Mouse (Mus musculus) kidney, postnatal 4 days (tissue): ENCODE measurements at regions not wholly inside any gene's neighbourhood (a gene's known extent, or its start where the extent isn't known, plus 50 kb on each side); places are given as distances from the start of the nearest gene placed in this dataset.

Source experiments
- DNase-seq, 2 experiments: peaks; one replicate each; pipeline ENCODE4 v3.0.0; 2021; ENCODE audit warnings: mixed read lengths in 2 of 2

DNA sequence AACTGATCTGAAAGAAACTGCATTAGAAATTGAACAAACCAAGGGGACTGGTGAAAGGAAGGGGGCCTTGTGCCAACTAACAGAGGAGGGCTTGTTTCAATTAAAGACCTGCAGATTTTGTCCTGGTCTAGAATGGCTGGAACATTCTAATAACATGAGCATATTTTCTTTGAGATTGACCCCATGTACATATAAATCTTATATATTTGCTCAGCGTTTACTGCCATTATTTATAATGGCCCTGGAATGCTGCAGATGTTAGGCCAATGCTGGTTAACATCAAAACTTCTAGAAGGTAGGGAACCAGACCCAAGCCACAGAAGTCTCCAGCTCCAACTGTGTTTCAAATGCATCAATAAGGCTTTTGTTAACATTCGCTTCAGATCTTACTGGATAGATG is 326.4 kb downstream of the Tns1 start:
- no peak for DNase-seq

DNA sequence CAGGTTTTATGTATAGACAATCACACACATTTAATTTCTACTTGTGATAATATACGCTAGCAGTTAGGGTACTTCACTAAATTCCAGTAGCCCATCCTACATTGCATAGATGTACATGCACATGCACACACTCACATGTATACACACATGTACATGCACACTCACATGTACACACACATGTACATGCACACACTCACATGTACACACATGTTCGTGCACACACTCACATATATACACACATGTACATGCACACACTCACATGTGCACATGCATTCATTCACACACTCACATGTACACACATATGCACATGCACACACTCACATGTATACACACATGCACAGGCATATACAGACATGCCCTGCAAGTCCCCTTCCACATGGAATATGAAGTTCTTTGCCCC is 326.8 kb downstream of the Tns1 start:
- DNase-seq = no peak

DNA sequence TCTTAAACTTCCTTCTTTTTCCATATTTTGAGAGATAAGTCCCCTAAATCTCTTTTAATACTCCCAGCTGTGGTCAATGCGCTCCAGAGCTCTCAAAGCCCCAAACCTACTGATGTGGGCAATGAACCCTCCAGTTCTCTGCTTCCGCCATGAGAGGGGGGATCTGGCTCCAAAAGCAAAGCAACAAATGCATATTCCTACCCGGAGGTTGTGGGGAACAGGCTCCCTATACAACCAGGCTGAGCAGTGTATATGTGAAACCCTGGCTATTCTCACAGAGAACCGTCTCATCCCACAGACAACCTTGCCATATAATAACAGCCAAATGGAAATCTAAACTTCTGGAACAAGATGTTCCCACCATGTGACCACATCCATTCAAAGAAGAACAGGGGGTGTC is 330.4 kb downstream of the Tns1 start:
- DNase-seq = no peak

DNA sequence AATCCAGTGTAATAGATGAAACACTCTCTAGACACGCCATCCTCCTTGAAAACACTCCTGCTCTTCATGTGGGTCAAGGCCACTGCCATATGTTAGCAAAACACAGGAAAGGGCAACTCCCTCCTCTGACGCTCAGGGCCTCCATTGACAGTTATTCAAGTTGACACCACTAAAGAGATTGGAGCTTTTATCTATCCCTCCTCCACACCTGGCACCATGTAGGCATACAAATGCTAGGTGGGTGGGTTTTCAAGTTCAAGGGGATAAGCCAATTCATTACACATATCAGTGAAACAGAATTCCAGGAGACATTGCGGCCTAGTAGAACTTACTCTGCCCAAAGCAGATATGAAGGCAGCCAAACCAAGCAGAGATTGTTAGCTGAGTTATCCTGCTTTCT is 331.0 kb downstream of the Tns1 start:
- DNase-seq = no peak

DNA sequence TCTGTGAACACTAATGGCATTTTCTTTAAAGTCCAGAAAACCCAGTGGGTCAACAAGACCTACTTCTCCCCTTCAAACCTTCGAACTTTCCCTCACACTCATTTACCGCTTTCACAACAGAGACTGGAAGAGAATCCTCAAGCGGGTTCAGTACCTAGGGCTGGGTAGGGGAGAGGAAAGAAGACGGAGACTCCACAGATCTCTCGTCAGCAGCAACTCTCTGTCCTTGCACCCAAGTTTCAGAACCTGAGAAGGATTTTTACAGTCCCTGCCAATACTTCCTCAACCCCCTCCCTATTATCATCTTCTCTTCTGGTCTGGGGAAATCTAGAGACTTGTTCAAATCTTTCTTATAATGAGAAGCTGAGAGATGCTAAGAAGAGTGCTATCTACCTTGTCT is 331.9 kb downstream of the Tns1 start:
- no peak for DNase-seq

DNA sequence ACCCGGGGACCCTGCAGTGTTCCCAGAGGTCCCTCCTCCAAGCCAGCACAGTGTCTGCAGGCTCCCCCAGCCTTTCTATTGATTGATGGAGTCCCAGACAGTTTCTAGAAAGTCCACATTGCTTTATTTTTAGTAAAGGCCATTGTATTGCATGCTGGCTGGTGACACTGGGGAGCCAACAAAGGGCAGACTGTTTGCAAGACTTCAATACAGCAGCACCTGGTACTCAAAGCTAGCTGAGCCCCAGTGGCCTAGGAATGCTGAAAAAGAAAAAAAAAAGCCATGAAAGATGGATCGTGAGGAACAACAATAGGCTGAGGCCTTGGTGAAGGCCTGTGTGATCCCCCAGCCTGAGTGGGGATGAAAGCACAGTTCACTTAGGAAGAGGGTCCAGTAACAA is 336.6 kb downstream of the Tns1 start:
- DNase-seq = no peak

DNA sequence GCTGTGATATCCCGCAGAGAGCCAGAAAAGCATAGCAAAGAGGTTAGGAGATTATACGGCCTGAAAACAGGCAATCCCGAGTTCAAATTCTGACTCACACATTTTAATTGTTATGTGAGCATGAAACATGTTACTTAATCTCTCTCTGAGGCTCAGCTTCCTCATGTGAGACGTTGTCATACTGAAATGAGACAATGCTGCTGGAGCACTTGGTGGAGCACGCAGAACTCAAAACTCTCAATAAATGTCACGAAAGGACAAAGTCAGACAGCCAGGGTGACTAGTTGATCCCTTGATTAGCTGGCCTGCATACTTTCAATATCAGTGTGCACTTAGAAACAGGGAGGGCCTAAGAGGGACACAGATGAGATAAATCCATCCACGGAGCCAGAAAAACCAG is 337.0 kb downstream of the Tns1 start:
- DNase-seq = no peak

DNA sequence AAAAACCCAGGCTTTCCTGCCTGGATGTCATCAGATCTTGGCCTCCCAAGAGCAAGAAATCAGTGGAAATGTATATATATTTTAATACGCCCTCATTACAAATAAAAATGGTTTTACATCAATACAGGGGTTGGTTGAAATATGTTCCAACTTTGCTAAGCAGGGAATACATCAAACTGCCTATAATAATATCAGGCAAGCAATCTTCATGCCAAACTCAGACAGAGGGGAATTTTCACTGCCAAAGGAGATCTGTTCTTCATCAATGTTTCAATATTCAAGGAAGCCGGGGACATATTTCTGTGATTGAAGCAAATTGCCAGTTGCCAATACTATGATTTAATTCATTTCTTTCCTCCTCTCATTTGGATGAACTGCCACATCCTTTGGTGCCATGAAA is 340.9 kb downstream of the Tns1 start:
- DNase-seq = no peak

DNA sequence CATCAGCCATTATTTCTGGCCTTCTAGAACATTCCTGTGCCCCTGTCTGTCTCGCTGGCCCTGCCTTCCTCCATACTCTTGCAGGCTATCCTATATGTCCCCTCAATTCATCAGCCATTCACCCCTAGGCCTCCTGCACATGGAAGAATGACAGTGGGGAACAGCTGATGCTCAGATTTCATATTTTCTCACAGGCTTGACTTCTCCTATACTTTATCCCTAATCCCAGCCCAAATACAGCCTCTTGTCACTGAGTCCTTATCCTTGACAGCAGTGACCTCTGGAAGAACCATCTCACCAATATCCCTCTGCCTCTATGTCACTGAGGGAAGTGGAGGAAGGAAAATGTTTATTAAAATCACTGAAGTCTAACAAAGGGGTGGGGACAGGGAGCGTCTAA is 341.4 kb downstream of the Tns1 start:
- no peak for DNase-seq

DNA sequence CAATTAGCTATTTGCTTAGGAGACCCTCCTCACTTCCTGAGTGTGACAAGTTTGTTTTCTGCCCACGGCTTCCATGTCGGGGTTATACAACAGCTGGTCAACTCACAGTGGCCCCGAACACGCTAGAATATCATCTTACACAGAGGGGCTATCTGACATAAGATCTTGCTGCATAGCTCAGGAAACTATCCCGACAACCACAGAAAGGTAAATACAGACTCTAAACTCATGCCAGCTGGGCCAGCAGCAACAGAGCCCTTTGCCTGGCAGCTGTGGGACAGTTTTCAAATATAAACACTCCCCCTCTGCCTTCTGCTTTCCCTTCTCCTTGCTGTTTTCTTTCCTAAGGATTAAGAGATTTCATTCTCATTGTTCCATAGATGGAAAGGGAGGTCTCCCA is 352.5 kb downstream of the Tns1 start:
- no peak for DNase-seq

DNA sequence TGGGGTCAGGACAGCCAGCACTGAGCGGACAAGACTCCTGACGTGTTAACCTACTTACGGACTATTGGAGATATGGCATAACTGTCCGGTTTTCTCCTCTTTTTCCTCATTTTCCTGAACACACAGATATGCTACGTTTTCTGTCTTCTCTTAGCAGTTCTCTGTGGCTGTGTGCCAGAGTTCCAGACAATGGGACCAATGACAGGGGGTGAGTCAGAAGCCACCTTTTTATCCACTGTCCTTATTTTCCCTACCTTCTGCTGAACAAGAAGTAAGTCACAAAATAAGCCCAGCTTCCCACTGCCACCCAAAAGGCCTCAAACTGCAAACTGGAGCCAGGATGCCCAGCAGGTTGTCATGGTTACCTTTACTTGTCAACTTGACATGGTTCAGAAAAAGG is 353.6 kb downstream of the Tns1 start:
- no peak for DNase-seq

DNA sequence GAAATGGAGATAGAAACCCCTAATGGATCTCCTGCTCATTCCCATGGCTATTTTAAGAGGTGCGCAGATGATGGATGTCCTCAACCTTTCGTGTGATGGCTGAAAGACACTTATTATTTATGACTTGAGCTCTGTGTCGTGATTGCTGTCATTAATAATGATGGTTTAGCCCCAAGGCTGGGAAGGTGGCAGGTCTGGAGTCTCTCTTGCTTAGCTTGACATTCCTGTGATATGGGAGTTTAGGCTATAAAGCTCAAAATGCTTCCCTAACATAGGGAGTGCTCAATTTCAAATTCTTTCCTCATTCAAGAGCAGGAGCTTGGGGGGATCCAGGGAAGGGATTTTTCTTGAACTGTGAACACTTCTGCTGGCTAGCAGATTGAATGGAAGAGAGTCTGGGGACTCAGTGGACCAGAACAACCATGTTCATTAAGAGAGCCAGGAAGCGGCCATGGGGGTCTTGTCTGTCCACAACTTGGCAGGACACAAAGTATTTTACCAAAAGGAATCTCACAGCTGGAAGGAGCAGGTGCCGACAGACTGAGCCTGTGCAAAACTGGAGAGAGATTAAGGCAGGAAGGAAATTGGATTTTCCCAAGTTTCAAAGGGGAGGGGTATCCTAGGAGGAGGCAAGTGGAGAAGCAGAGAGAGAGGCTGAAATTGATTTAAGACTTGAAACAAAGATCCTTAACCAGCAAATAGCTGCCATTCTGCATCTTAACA is 359.5 kb downstream of the Tns1 start:
- DNase-seq = no peak

DNA sequence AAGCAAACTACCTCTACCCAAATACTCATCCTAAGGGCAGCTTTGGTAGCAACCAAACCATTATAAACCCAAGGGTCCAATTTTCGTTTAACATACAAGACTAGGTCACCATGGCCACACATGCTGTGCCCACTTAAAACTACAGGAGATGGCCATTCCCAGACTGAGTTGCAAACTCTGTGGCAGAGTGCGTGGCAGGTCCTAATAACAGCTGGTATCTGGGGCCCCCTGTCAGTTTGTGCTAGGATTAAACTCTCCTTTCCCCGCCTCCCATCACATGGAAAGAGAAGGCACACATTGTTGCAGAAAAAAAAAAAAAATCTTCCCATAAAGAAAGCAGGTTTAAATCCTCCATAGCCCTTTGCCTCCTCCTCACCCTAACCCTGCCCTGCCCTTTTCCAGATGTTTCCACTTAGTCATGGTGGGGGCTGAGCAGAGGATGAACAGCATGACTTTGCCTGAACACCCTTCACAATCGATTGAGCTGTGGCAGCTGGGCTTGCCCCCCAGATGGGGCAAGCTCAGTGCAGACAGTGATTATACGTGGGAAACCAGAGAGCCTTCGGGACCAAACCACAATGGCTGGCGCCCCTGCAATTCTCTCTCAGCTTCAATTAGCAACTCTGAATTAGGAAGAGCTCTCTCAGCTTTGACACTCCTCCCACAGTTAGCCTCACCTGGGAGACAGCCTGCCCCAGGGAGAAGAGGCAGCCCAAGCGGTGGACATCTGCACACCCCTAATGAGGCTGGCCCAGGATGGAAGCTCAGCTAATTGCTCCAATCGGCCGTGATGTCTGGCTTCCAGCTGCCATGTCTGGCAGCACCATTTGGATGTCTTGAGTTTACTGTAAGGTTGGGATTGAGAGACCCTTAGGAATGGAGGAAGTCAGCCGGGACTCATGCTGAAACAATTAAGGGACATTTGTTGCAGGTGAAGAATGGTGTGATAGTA is 365.9 kb downstream of the Tns1 start:
- DNase-seq = no peak

DNA sequence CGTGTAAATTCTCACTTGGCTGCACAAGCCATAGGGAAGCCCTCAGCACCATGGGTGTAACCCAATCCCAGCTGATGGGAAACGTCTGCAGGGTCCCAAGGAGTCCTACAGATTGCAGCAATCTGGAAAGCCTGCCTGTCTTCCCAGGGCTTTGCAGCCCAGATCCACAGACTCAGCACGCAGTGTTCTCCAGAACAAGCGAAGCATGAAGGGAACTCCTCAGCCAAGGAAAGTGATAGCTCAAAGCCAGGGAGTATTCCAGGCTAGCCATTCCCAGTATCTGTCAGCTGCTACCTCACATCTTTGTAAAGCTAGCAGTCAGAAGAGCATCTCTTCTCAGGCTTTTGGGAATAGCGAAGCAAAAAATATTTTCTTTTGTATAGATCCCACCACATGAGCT is 368.5 kb downstream of the Tns1 start:
- DNase-seq = no peak

DNA sequence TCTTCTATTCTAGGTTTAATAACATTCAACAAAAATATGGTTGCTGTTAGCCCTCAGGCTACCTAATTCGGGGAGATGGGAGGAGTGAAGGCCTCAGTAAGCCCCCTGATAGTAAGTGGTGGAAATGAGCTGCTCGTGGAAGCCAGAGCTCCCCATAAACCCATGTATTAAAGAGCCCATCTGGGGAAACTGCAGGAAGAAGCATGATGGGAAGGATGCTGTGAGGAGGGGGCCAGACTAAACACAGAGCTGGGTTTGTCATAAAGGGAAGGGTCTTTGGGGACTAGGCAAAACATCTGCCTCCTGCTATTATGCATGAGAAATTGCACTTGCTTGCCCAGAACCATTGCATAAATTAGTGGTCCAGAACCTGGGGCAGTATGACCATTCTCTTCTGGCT is 369.3 kb downstream of the Tns1 start:
- no peak for DNase-seq

DNA sequence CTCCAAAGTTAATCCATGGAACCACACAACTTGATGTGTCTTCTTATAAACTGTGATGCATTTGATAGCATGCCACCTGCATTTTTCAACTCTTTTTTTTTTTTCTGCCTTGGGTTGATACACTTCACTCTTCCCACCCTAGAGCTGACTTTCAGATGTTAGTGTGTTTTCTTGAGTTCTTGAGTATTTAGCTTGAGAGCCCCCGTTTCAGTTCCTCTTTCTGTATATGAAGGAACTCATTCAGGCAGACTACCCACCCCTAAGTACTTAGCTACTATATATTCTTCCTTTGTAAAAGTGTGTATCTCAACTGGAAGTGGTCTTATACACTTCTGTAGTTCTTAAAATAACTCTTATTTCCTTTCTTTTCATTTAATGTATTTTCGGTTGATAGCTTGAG is 371.1 kb downstream of the Tns1 start:
- no peak for DNase-seq

DNA sequence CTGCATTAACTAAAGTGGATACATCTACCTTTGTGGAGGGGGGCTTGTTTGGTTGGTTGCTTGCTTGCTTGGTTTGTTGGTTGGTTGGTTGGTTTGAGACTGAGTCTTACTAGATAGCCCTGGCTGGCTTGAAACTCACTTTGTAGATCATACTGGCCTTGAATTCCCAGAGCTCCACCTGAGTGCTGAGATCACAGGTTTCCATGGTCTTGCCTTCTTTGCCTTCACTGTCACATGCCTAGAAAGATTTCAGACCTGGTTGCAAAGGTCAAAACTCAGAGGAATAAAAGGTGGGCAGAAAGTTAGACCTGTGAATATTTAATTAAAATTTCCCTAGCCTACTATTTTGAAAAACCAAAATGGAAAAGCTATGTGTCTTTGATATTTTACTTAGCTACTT is 375.5 kb downstream of the Tns1 start:
- no peak for DNase-seq

DNA sequence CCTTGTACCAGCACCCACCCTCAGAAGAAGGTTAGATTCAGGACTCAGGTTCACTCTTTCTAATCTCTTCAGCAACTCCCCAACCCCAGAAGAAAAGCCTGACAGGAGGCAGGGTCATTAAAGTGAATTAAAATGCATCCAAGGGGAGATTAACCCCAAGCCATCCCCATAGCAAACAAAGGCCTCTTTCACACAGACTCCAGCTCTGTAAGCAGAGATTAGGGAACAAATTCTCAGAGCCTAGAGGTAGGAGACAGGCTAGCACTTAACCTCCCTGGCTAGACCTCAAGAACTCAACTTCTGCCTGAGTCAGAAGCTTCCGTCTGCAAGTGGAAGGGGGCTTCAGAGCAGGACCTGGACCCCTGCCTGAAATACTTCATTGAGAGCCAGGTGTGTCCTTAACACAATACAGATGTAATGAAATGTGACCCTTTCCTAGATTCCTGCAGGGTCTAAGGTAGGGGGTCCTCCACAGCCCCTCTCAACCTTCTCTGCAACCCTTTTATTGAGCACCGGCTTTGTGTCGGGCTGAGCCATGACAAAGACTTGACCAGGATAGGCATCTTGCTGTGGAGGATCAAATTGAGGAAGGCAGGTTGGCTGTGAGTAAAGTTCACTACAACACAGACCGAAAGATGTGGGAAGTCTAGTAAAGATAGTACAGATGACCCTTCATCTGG is 379.6 kb downstream of the Tns1 start:
- DNase-seq = no peak

DNA sequence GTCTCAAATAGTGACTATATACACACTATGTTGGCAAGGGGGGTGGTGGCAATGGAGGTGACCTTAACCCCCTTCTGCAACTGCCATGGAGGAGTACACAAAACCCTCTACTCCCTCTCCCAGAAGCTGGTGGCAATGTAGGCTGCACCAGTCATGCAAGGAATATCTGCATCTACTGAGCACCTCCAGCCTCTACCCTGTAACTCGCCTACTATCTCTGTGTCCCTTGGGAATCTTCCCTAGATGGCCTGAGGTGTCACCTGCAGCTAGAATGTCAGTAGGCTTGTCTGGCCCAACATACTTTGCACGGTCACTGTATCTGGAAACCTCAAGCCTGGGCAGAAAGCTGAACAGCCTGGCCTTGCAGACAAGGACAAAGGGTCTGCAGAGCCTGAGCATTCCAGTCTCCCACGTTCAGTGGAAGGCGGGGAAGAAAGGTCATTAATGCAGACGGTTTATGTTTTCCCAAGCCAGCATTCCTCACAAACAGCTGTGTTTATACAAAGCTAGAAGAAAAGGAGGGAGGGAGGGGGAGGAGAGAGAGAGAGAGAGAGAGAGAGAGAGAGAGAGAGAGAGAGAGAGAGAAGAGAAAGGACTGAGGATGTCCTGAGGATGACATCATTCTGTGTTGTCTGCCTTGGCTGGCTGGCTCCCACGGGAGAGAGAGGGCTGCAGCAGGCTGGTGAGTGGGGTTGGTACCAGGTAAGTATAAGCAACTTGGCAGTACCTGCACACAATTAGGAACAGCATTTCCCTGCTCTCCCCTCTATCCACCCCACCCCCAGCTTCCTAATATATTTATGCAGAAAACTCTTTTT is 380.3 kb downstream of the Tns1 start:
- DNase-seq = peak; percentile 52 to 72

DNA sequence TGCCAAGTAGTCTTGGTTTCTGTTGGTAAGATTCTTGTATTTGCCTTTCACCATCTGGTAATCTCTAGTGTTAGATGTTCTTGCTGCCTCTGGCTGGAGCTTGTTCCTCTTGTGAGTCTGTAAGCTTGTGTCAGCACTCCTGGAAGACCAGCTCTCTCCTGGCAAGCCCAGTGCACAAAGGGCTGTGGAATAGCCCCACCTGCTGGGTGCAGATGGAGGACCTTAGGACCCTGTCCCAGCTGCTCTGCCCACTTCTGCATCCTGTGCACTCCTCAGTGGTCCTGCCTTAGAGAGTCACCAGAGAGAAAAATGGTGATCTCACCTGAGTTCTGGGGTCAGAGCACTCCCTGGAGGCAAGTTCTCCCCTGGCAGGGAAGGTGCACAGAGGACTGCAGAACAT is 387.2 kb downstream of the Tns1 start:
- peak; percentile 74 to 79 for DNase-seq

DNA sequence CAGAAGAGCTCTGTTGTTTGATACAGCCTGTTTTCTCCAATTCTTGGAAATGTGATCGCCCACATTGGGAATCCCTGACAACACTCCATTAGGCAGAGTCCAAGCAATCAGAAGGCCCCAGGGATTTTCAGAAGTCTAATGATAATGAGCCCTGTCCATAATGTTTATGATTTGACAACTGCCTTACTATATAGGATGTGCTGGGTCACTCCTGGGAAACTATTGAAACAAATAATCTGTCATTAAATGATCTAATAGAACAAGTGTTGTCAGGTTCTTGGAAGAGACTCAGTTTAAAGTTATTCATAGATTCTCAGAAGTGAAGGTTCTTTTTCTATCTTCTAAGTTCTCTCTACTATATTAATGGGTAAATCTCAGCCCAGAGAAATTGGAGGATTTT is 395.9 kb downstream of the Tns1 start:
- DNase-seq = no peak

DNA sequence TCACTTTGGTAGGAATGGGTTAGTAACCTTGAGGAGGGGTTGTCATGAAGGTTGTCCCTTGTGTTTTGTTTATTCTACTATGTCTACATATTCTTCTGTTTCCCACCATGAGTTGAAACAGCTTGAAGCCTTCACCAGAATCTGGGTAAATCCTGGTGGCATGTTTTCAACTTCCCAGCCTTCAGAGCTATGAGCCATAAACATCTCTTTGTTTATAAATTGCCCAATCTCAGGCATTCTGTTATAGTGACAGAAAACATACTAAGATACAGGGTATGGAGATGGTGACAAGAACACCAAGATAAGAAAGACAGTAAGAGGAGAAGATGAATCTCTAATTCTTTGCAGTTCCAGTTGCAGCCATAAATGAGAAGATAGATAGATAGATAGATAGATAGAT is 396.5 kb downstream of the Tns1 start:
- DNase-seq = no peak

DNA sequence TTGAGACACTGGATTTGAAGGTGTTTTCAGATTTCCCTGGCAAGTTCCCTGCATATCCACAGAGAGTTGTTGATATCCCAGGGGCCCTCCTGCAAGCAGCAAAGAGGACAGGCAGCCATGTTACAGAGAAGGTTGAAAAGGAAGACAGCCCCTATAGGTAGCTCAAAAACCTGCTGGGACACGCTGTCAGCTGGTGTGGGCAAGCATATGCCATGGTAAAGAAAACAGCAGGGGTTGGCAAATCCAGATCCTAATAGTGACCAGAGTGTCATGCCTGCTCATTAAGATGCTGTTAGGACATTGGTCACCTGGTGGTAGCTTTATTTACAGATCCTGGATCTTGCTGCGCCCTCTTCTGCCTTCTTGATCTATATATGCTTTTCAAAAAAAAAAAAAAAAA is 397.6 kb downstream of the Tns1 start:
- no peak for DNase-seq
